Mouse (Mus musculus): ENCODE results near the gene Crtc3. TPM values are rescaled to one million over a fixed set of nuclear protein-coding genes. Genes with fewer than 3 reads are reported as not detected.

The Crtc3 gene
- polyA plus RNA-seq, 1 experiment from 2014 or later = 15.5 TPM

DNA sequence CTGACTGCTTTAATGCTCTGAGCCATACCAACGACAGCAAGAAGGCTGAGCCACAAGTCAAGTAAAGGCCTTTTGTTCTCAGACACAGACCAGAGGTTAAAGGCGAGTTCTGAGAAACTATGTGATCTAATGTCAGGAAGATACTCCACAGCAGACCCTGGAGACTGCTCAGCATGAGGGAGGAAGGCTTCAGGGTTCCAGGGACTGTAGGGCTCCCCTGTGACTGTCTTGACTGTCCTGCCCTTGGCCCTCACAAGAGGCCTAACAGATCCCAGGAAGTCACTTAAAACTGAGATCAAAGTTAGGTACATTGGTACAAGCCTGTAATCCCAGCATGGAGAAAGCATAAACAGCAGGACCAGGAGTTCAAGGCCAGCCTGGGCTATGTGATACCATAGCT lies 81.2 kb downstream of the Crtc3 start:
- 59% methylated on average over 2 of the region's 2 CpGs for WGBS
- Histone ChIP-seq H3K9me3 (no peaks in the 10 kb centered on the region), H3K4me3 (replicated peaks) (no peak overlapping the region), H3K36me3 (no peaks in the 10 kb centered on the region), H3K27ac (no peak overlapping the region), H3K4me1 (replicated peaks) (peaks cover 12% of the 10 kb centered on the region), H3K27me3 (replicated peaks) (no peaks in the 10 kb centered on the region), H3K9ac (no peak overlapping the region), H3K4me2 (replicated peaks) (no peak overlapping the region)
- ATAC-seq = no peak

DNA sequence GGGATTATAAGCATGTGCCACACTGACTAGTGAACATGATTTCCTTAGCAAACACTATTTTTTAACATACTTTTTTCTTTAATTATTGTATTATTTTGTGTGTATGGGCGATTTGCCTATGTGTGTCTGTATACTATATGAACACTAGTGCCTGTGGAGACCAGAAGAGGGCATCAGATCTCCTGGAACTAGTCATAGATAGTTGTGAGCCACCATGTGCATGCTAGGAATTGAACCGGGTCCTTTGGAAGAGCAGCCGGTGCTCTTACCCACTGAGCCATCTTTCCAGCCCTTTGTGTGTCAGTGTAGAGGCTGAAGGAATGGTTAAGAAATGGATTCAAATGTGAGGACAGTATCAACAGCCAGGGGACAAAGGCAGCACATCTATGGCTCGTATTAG lies 82.2 kb downstream of the Crtc3 start:
- Histone ChIP-seq H3K4me1 (replicated peaks) (peaks cover 4% of the 10 kb centered on the region), H3K27me3 (replicated peaks) (no peaks in the 10 kb centered on the region), H3K4me2 (replicated peaks) (no peak overlapping the region), H3K9me3 (no peaks in the 10 kb centered on the region), H3K27ac (no peak overlapping the region), H3K36me3 (no peaks in the 10 kb centered on the region), H3K9ac (no peak overlapping the region), H3K4me3 (replicated peaks) (no peak overlapping the region)
- ATAC-seq = no peak
- 81% methylated on average over 4 of the region's 4 CpGs for whole genome bisulfite sequencing

DNA sequence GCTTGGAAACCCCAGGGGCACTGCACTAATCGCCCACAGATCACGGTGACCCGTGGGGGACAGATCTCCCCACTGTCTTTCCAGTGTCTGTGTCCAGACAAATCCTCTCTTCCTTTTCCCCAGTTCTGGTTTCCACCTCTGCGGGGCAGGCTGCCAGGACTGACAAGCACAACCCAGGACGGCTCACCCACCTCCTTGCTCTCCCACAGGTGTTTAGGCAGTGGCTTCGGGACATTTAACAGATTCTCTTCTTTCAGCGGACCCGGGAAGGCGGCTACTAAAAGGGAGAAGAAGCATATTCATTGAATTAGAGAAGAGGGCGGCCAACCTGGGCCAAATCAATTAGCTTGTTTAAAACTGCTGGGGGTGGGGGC lies 83.1 kb downstream of the Crtc3 start:
- H3K9ac ChIP-seq = no peak overlapping the region
- H3K27ac ChIP-seq = no peak overlapping the region
- no peaks in the 10 kb centered on the region for H3K9me3 ChIP-seq
- peaks cover 4% of the 10 kb centered on the region for H3K4me1 ChIP-seq (replicated peaks)
- no peak overlapping the region for H3K4me2 ChIP-seq (replicated peaks)
- ATAC-seq = no peak
- H3K36me3 ChIP-seq = no peaks in the 10 kb centered on the region
- no peak overlapping the region for H3K4me3 ChIP-seq (replicated peaks)
- 29% methylated on average over 10 of the region's 10 CpGs for WGBS
- no peaks in the 10 kb centered on the region for H3K27me3 ChIP-seq (replicated peaks)

DNA sequence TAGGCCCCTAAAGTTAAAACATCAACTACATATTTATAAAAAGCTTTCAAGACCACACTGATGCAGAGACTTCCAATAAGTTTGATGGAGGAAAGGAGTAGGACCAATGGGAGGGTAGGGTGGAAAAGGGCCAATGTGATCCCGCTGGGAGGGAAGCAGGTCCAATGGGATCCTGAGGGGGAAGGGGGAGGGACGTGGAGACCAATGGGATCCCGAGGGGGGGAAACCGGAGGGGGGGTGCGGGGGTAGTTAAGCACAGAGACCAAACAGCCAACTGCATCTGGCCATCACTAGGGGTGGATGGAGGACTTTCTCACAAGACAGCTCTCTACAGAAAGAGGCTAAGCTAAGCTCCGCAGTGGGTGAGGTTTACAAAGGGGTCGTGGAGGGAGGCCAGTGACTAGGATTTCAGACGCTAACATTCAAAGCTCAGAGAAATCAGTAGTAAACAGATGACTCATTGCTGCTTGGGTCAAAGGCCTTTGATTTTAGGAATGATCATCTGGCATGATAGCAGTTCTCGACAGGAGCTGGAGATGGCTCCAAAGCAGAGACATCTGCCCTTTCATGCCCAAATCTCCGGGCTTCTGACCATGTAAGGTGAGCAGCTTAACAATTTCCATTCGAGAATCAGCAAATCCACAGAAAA lies 83.6 kb downstream of the Crtc3 start:
- no peak for ATAC-seq
- H3K4me3 ChIP-seq (replicated peaks) = no peak overlapping the region
- 42% methylated on average over 11 of the region's 11 CpGs for WGBS
- H3K9ac ChIP-seq = no peak overlapping the region
- H3K4me2 ChIP-seq (replicated peaks) = no peak overlapping the region
- H3K9me3 ChIP-seq = no peaks in the 10 kb centered on the region
- no peaks in the 10 kb centered on the region for H3K36me3 ChIP-seq
- no peak overlapping the region for H3K27ac ChIP-seq
- H3K27me3 ChIP-seq (replicated peaks) = no peaks in the 10 kb centered on the region
- peaks cover 4% of the 10 kb centered on the region for H3K4me1 ChIP-seq (replicated peaks)

DNA sequence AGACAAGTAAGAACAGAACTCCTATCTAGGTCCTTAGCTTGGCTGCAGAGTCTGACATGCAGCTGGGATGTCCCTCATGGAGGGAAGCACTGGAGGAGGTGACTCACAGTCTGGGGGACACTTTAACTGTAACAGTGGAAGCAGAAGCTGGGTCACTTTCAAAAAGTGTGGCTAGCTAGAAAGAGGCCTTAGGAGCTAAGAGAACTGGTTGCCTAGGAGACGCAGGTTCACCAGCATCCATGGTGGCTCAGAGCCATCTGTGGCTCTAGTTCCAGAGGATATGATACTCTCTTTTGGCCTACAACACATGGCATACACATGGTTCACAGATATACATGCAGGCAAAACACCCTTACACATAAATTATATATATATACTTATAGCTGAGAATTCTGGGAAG lies 86.1 kb downstream of the Crtc3 start:
- 100% methylated on average over 1 of the region's 1 CpGs for WGBS
- H3K9ac ChIP-seq = no peak overlapping the region
- H3K4me3 ChIP-seq (replicated peaks) = no peak overlapping the region
- no peak overlapping the region for H3K27ac ChIP-seq
- H3K4me2 ChIP-seq (replicated peaks) = no peak overlapping the region
- H3K36me3 ChIP-seq = 0 out of 2 replicates have a peak, but pooled peaks cover 3% of the 10 kb centered on the region
- no peaks in the 10 kb centered on the region for H3K27me3 ChIP-seq (replicated peaks)
- no peaks in the 10 kb centered on the region for H3K9me3 ChIP-seq
- H3K4me1 ChIP-seq (replicated peaks) = peaks cover 4% of the 10 kb centered on the region
- no peak for ATAC-seq

DNA sequence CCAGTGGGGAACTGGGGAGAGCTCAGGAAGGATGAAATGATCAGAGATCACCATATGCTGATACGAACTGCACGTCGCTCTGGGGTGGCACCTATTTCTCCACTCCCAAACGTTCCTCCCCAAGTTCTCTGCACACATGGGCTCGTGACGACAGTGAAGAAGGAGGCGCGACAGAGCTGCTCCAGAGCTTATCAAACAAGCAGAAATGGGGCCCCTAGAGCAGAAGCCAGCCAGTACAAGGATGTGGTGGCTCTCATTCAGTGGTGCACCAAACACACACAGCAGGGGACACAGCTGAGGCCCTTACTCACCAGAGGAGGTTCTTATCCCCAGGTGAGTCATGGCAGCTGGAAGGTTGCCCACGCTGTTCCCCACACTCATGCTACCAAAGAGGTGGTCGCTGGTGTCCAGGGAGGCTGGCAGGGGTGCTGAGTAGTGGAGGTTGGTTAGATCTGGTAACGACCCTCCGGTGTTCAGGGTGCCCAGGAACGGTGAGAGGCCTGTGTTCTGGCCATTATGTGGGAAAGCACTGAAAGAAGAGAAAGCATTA lies 90.2 kb downstream of the Crtc3 start:
- Histone ChIP-seq H3K36me3 (peaks cover 12% of the 10 kb centered on the region), H3K4me3 (replicated peaks) (no peak overlapping the region)

DNA sequence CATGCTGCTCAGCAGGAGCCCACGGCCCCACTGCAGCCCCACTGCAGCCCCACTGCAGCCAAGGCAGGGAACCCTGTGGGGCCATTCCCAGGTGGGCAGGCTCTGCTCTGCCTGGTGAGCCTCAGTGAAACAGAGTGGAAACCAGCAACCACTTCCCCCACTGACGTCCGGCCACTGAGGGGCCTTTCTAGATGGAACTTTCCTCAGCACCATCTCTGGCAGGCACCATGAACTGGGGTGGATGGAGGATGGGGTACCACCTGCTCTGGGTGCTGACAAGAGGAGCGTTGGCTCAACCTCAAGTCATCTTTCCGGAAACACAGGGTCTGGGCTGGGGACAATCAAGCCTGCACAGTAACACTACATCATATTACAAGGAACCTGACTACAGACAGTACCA lies 90.8 kb downstream of the Crtc3 start:
- H3K4me3 ChIP-seq (replicated peaks) = no peak overlapping the region
- ATAC-seq = no peak

More for the DNA sequence above, 90.2 kb downstream of the Crtc3 start:
- Histone ChIP-seq H3K9ac (no peak overlapping the region), H3K9me3 (no peaks in the 10 kb centered on the region), H3K4me2 (replicated peaks) (no peak overlapping the region), H3K27ac (no peak overlapping the region), H3K27me3 (replicated peaks) (no peaks in the 10 kb centered on the region), H3K4me1 (replicated peaks) (no peaks in the 10 kb centered on the region)
- no peak for ATAC-seq
- WGBS = 89% methylated on average over 13 of the region's 13 CpGs

DNA sequence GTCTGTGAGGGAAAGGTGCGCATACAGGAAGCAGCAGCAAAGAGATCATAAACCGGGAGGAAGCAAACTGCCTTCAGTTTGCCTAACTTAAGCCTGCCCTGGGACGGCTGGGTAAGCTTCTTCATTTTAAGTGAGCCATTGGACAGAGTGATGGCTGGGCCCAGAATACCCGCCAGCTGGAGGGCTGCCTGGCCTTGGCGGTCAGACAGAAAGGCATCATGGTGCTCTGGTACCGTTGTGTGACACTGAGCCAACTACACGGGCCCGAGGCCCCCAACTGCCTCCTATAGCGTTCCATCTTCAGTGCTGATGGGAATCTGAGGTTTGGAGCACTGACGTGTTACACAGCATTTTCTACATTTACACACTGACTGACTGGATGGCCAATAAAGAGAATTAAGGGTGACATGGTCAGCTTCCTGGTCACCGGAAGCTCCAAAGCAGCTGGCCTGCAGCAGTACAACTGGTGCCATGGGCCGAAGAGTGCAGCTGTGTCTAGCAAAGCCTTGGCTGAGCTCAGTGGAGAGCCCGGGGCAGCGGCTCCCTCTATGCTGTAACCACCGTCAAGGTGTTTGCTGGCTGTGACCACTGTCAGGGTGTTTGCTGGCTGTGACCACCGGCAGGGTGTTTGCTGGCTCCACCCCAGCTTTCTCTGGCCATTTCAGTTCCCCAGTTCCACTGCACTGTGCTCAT lies 99.5 kb downstream of the Crtc3 start:
- H3K27ac ChIP-seq = no peak overlapping the region
- no peaks in the 10 kb centered on the region for H3K9me3 ChIP-seq
- H3K27me3 ChIP-seq (replicated peaks) = no peaks in the 10 kb centered on the region
- no peak for ATAC-seq
- H3K36me3 ChIP-seq = peaks cover 32% of the 10 kb centered on the region
- no peak overlapping the region for H3K4me2 ChIP-seq (replicated peaks)
- H3K4me1 ChIP-seq (replicated peaks) = peaks cover 8% of the 10 kb centered on the region
- no peak overlapping the region for H3K9ac ChIP-seq
- 89% methylated on average over 16 of the region's 16 CpGs for WGBS
- H3K4me3 ChIP-seq (replicated peaks) = no peak overlapping the region

More for the DNA sequence above, 90.8 kb downstream of the Crtc3 start:
- H3K4me1 ChIP-seq (replicated peaks) = no peaks in the 10 kb centered on the region
- H3K27me3 ChIP-seq (replicated peaks) = no peaks in the 10 kb centered on the region
- H3K9me3 ChIP-seq = no peaks in the 10 kb centered on the region
- no peak overlapping the region for H3K4me2 ChIP-seq (replicated peaks)
- no peak overlapping the region for H3K9ac ChIP-seq
- 89% methylated on average over 5 of the region's 5 CpGs for WGBS
- H3K27ac ChIP-seq = no peak overlapping the region
- H3K36me3 ChIP-seq = peaks cover 15% of the 10 kb centered on the region

DNA sequence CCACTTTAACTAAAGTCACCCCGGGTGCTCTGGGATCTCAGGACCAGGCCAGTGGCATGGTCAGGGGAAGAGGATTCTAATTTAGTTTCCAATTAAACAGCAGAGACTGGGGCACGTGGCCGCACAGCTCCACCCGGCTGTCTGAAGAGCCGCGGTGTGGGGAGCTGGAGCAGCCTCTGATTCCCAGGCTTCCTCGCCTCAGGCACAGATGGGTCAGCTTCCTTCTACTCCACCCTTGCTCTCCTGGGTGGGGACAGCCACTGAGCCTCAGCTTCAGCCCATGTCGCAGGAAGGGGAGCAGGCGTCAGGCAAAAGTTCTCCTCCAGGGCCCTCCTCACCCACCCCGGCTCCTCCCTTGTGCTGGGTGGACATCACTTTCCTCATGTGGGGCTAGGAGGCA lies 101.0 kb downstream of the Crtc3 start:
- 28% methylated on average over 10 of the region's 10 CpGs for WGBS
- Histone ChIP-seq H3K27me3 (replicated peaks) (no peaks in the 10 kb centered on the region), H3K4me3 (replicated peaks) (no peak overlapping the region), H3K27ac (0 out of 2 replicates have a peak overlapping the region, but pooled peaks have one; percentile 5), H3K9ac (peak overlapping the region; percentile 18; the same call in 1 of the 2 replicates), H3K9me3 (no peaks in the 10 kb centered on the region), H3K4me1 (replicated peaks) (peaks cover 10% of the 10 kb centered on the region), H3K36me3 (peaks cover 27% of the 10 kb centered on the region), H3K4me2 (replicated peaks) (peak overlapping the region; percentile 46)
- peak; percentile 28; the same call in 1 of the 2 replicates for ATAC-seq

DNA sequence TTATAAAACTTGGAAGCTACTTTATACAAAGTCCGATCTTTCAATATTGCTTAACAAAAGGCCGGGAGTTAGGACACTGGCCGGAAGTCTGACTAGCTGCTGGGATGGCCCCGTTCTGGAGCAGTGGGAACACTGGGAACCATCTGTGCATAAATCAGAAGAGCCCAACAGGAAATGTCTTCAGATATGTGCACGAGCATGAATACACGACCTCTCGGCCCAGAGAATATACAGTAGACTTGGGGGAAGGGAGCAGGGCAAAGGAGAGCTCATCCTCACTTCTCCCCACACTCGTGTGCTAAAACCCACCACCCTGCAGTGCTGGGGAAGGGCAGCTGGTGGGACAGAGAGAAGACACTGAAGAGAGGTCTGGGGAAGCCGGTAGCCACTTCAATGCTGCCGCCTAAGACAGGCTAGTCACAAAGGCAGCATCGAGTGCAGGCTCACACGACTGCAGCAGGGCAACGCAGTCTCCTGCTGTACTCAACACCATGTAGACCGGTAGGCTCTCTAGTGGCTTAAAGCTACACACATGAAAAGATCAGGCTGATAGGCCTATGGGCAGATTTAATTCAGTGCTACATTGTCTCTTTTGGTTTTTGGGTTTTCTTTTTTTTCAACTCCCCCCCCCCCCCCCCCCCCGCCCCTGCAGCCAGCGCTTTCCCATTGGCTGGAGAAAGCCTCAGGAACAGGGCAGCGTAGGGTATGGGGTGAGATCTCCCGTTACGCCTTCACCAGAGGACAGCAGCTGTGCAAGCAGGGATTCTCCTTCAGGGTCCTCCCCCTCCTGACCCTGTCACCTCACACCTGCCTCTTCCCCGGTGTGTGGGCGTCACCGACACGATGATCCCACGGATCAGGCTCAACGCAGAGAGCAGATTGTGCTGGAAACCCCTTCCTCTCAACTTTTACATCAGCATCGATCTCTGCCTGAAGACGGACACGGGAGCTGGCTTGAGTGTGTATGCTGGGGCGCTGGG lies 101.7 kb downstream of the Crtc3 start:
- H3K27ac ChIP-seq = peak overlapping the region; percentile 73
- H3K4me3 ChIP-seq (replicated peaks) = no peak overlapping the region
- H3K9ac ChIP-seq = peak overlapping the region; percentile 18
- ATAC-seq = 0 out of 2 replicates have a peak, but pooled peaks have one; percentile 42
- H3K4me1 ChIP-seq (replicated peaks) = peaks cover 10% of the 10 kb centered on the region
- peaks cover 22% of the 10 kb centered on the region for H3K36me3 ChIP-seq
- WGBS = 21% methylated on average over 29 of the region's 29 CpGs
- H3K9me3 ChIP-seq = no peaks in the 10 kb centered on the region
- H3K27me3 ChIP-seq (replicated peaks) = no peaks in the 10 kb centered on the region
- H3K4me2 ChIP-seq (replicated peaks) = peak overlapping the region; percentile 46

DNA sequence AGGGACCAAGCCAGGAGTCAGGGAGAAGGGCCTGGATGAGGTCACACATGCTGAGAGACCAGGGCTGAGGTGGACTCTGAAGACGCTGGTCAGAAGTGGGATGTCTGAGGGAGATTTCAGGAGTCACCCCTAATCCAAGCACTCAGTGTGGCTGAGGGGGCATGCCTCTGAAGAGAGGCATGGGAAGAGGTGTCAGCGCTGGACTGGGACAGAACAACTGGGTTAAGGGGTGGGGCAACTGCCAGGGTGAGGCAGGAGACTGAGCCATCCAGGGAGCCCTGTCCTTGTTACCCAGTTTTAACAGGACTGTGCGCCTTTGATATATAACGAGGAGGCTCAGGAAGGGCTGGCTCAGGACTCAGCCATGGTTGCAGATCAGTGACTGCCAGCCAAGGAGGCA lies 102.5 kb downstream of the Crtc3 start:
- Histone ChIP-seq H3K9ac (no peak overlapping the region), H3K27me3 (replicated peaks) (no peaks in the 10 kb centered on the region), H3K4me2 (replicated peaks) (no peak overlapping the region), H3K9me3 (no peaks in the 10 kb centered on the region), H3K4me1 (replicated peaks) (peaks cover 10% of the 10 kb centered on the region), H3K36me3 (peaks cover 16% of the 10 kb centered on the region), H3K4me3 (replicated peaks) (no peak overlapping the region), H3K27ac (0 out of 2 replicates have a peak overlapping the region, but pooled peaks have one; percentile 73)
- no peak for ATAC-seq
- WGBS = 59% methylated on average over 4 of the region's 4 CpGs

DNA sequence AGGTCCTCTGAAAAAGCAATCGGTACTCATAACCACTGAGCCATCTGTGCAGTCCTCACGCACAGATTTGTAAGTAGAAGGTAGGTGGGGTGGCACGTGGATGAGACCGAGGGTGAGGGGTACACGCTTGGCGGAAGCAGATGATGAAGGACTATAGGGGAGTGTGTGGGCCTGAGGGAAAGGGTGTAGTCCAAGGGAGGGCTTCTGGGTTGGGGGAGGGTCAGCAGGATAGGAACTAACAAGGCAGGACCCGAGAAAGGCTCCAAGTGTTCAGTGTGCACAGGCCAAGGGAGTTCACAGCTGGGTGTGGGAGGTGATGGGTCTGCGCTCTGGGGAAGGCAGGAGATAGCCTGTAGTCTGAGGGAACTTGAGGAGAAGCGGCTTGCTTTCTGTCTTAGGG lies 103.3 kb downstream of the Crtc3 start:
- WGBS = 85% methylated on average over 9 of the region's 9 CpGs

More for the DNA sequence above, 103.3 kb downstream of the Crtc3 start:
- H3K4me1 ChIP-seq (replicated peaks) = peaks cover 10% of the 10 kb centered on the region
- H3K27me3 ChIP-seq (replicated peaks) = no peaks in the 10 kb centered on the region
- no peaks in the 10 kb centered on the region for H3K9me3 ChIP-seq
- peaks cover 10% of the 10 kb centered on the region for H3K36me3 ChIP-seq
- H3K4me2 ChIP-seq (replicated peaks) = no peak overlapping the region
- H3K9ac ChIP-seq = no peak overlapping the region
- no peak overlapping the region for H3K27ac ChIP-seq
- ATAC-seq = no peak
- H3K4me3 ChIP-seq (replicated peaks) = no peak overlapping the region

Data from intestine, embryonic 15.5 days (tissue).